Mouse (Mus musculus): ENCODE data around the gene Adar.

Adar gene

GRCm38 (mm10) chr3:89714359-89715206, at the start of gene Adar:
Gene Adar, plus strand, starts transcription at chr3:89715022.
- peak; percentile 61 to 71 for DNase-seq (ENCODE audit: low spot score in 2 of 2)

- no peak for DNase-seq (ENCODE audit: low spot score in 2 of 2)
These were observed 47.7 kb upstream of the Adar start for GRCm38 (mm10) chr3:89667131-89667530.

- DNase-seq (ENCODE audit: low spot score in 2 of 2): no peak
These were observed 43.5 kb upstream of the Adar start for GRCm38 (mm10) chr3:89671334-89671733.

- no peak for DNase-seq (ENCODE audit: low spot score in 2 of 2)
These were observed 42.1 kb upstream of the Adar start for GRCm38 (mm10) chr3:89672573-89673317.

GRCm38 (mm10) chr3:89677617-89678016, 37.2 kb upstream of the Adar start:
- DNase-seq (ENCODE audit: low spot score in 2 of 2): no peak

- no peak for DNase-seq (ENCODE audit: low spot score in 2 of 2)
These were observed 28.8 kb upstream of the Adar start for GRCm38 (mm10) chr3:89686031-89686430.

- DNase-seq (ENCODE audit: low spot score in 2 of 2): peak; percentile 84 to 86
These were observed 25.9 kb upstream of the Adar start for GRCm38 (mm10) chr3:89688694-89689581.

- DNase-seq (ENCODE audit: low spot score in 2 of 2): no peak
These were observed 23.0 kb upstream of the Adar start for GRCm38 (mm10) chr3:89691776-89692175.

- DNase-seq (ENCODE audit: low spot score in 2 of 2): no peak
These were observed 18.5 kb upstream of the Adar start for GRCm38 (mm10) chr3:89696152-89696821.

GRCm38 (mm10) chr3:89698958-89699357, 15.9 kb upstream of the Adar start:
- DNase-seq (ENCODE audit: low spot score in 2 of 2): no peak

- no peak for DNase-seq (ENCODE audit: low spot score in 2 of 2)
These were observed 14.4 kb upstream of the Adar start for GRCm38 (mm10) chr3:89700461-89700860.

- no peak for DNase-seq (ENCODE audit: low spot score in 2 of 2)
These were observed 11.2 kb upstream of the Adar start for GRCm38 (mm10) chr3:89703596-89703995.

GRCm38 (mm10) chr3:89704064-89704463, 10.8 kb upstream of the Adar start:
- DNase-seq (ENCODE audit: low spot score in 2 of 2): no peak

- peak; percentile 9 to 23 for DNase-seq (ENCODE audit: low spot score in 2 of 2)
These were observed 565 bp downstream of the Adar start for GRCm38 (mm10) chr3:89715207-89715966.

GRCm38 (mm10) chr3:89715967-89716256, 1.1 kb downstream of the Adar start:
- no peak for DNase-seq (ENCODE audit: low spot score in 2 of 2)

GRCm38 (mm10) chr3:89722032-89722431, 7.2 kb downstream of the Adar start:
- no peak for DNase-seq (ENCODE audit: low spot score in 2 of 2)

- DNase-seq (ENCODE audit: low spot score in 2 of 2): no peak
These were observed 8.7 kb downstream of the Adar start for GRCm38 (mm10) chr3:89723400-89724084.

GRCm38 (mm10) chr3:89727028-89727427, 12.2 kb downstream of the Adar start:
- peak; percentile 16 to 28 for DNase-seq (ENCODE audit: low spot score in 2 of 2)

GRCm38 (mm10) chr3:89728848-89729247, 14.0 kb downstream of the Adar start:
- no peak for DNase-seq (ENCODE audit: low spot score in 2 of 2)
